Mouse (Mus musculus) frontal cortex, adult (tissue): ENCODE measurements around the gene Akap13.

Experiments
- ATAC-seq: cut with Nextera tagmentation; 2 replicates; pipeline ENCODE4 v1.9.2; 2017; ENCODE audit warnings: mild to moderate bottlenecking, moderate library complexity, mixed read lengths; ENCODE audit not compliant: low TSS enrichment

The Akap13 gene

DNA sequence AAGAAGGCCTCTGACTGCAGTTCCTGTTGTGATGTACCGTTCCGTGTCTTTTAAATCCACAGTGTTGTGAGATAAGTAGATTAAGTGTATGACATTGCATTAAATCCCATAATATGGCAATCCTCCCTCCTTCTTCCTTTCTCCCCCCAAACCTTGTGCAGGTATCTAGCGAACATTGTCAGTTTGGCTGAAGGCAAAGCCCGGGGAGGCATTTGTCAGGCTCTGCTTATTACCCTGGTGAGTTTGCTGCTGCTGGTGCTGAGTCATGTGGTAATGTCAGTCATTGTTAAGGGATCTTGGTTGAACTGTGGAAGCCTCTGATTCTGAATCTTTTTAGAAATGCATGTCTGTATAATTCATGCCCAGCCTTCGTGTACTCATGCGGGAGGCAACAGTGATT is 60.1 kb downstream of the Akap13 start:
- no peak for ATAC-seq

DNA sequence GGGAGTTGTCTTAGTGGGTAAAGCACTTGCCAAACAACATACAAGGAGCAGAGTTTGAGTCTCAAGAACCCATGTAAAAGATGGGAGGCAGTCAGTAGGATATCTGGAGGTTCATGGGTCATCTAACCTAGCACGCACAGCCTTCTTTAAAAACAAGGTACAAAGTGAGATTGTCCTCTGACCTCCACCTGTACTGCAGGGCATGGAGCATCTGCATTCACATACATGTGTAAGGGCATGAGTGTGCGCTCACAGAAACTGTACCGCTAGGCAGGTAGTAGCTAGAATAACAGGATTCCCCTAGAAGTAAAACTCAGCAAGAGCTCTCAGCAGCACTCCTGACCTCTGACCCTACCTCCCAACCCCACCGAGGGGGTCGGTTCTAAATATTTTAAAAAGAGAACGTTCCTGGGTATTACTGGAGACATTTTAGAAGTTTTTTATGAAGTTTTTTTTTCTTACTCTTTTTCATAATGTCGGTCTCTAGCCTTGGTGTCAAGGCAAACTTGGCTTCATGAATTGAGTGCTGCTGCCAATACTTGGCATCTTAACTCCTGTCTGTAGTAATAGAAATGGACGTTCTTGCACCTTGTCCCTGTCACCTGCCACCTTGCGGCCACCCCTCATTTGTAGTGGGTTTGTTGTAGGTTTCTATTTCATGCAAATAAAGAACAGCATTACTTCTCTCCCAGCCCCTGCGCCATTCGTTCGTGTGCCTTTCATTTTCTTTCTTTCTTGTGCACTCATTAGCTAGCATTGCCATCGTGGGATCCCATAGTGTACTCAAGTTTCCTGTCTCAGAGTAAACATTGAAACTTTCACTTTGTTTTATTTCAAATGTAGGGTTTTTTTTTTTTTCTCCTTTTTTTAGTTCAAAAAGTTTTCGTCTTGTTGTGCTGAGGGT is 61.6 kb downstream of the Akap13 start:
- ATAC-seq, result no peak

DNA sequence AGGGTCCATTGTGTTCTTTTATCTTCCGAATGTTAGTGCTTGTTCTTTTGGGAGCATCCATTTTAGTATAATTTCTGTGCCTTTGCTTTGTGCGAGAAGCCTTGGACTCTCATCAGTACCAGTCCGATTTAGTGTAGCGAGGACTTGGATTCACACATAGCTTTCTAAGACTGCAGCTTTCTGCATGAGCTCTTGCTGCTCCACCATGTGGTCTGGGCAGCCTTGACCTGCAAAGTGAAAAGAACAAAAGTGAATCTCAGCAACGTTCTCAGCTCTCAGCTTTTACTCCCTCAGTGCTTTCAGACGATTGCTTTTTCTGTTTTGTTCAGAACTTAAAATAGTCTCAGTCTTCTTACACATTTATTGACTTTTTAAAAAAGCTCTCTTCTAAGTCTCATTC is 65.2 kb downstream of the Akap13 start:
- no peak for ATAC-seq

DNA sequence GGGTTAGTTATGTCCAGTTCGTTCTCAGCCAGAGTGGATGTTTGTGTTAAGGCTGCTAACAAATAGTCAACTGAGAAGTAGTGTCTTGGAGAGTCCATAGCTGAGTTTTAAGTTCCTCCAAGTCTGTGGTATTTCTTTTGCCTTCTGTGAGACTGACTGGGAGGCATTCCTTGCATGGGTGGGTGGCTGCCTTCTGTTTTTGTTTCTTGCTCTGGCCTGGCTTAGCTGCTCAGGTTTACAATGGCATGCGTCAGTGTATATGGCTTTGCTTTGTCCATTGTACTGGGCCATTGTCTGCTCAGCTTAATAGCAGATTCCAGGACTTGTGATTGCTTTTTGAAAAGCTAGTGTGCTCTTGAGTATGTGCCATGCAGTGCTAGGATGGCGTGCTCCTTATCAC is 65.9 kb downstream of the Akap13 start:
- peak; percentile 62; the same call in 1 of the 2 replicates for ATAC-seq

DNA sequence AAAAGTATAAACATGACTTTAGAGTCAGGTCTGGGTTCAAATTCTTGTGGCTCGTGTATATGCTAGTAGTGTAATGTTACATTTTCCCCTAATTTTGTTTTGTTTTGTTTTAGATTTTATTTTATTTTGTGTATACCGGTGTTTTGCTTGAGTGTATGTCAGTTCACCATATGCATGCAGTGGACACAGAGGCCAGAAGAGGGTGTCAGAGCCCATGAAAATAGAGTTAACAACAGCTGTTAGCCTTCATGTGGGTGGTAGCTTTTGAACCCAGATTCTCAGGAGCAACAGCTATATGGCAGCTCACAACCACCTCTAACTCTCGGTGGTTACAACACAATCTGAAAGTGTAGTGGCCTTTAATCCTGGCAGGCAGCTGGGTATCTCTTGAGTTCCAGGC is 66.9 kb downstream of the Akap13 start:
- ATAC-seq, result no peak

DNA sequence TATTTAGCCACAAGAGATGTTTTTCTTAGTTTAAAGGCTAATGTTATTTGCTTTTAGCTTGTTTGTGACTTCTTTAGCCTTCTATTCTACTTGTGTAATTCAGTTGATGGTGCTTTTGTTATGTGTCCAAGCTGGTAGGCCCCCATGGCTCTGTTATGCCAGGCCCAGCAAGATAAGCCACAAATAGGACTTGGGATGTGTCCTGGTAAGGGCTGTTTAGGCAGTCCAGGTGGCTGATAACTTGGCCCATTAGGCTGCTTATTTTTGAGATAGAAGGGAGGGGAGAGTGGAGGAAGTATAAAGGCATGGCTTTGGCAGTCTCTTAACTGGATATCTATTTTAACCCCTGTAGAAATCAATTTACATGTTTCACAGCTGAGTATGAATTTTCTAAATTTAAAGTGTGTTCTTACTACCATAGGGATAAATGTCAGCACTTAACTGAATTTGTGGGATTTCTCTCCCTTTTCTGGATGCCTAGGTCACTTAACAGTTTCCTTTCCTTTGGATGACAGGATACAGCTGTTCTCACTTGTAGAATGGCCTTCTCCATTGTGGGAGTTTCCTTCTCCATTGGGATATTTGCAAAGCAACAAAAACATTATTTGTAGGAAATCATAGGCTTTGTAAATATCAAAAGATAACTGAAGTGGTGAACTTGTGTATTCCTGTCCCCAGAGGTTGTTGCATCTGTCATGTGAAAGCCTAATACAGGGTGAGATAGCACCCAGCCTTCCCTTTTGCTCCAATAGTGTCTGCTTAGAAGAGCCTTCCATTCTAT is 69.6 kb downstream of the Akap13 start:
- peak; percentile 34; the same call in 1 of the 2 replicates for ATAC-seq

DNA sequence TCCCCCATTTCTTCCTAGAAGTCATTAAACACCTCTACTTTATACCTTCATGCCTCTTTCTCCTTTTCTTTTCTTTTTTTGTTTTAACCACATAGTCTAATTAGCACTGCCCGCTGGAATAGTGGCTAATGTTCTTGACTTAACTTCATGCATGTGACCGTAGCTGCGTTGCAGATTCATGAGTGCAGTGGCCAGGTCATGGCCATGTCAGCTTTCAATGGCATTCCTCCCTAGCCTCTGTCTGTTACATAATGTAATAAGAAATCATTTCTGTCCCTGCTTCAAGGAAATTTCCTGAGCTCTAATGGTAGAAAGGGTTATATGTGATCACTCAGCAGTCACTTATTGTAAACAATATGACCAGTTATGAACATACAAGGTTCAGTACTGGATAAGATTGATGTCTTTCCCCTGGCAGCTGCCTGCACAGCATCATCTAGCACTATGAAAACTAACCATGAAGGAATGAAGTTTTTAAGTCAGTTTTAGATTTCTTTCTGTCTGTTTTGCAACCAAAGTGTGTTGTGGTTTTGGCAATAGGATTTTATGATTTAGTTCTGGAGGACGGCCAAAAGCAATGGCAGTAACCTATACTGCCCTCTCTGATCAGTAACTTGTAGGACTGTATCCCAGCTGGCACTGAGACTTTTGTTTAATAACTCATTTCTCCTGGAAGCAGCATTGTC is 70.5 kb downstream of the Akap13 start:
- no peak for ATAC-seq

DNA sequence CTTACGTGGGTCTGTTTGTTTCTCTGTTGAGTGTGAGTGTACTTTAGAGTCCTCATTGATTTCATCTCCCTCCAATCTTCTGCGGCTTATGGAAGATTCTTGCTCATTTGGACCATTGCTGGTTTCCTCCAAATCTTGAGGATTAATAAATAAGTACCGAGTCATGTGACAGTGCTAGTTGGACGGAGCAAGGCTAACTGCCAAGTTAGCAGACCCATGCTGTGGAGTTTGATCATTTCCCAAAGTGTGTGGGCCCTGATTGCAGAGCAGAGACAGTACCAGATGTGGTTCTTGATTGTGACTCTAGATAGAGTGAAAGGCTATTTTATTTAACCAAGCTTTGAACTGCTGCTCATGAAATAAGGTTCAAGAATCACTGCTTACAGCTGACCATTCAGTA is 73.4 kb downstream of the Akap13 start:
- no peak for ATAC-seq

DNA sequence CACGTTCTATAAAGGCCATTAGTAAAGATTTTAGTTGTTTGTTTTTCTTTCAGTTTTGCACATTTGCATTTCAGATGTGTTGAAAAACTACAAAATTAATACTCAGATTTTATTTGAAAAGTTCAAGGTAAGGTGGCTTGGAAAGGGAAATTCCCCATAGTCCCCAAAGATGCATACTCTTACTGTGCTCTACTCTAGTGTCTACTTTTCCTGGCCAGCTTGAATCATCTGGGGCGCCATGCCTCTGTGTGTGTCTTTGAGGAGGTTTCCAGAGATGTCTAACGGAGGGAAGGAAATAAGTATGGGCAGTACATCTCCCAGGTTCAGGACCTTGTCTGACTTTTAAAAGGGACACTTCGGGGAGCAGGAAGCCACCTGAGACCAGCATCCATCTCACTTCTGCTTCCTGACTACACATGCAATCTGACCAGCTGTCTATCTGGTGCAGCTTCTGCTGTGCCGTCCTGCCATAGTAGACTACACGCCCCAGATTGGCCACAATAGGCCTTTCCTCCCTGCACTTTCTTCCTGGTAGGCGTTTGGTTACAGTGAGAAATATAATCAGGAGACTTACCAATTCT is 74.6 kb downstream of the Akap13 start:
- ATAC-seq, result no peak

DNA sequence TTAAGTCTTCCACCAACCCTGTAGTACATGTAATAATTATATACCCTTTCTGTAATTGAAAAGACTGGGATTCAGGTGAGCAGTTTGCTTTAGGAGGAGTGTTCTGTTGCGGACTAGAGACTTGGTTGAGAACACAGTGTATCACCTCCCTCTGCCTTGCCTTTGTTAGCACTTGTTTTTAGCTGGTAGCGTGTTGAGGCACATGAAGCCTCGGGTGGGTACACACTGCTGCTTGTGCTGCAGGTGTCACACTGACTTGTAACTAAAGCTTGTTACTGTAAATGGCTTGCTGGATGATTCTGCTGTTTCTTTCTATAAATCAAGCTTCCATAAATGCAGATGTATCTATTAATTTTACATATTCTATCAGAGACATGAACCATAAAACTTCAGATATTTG is 75.3 kb downstream of the Akap13 start:
- ATAC-seq, result no peak

DNA sequence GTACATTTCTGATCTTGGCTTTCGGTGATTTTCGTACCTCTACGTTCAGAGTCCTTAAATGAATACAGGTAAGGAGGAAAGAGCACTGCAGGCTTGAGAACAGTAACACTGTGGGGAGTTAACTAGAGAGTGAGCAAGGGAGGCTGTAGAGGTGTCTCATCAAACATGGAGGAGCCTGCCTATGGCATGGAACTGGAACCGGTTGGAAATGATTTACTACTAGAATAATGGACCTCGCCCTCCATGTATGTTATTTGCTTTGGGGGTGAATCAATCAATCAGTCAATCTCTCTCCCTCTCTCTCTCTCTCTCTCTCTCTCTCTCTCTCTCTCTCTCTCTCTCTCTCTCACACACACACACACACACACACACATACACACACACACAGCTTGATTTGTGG is 77.7 kb downstream of the Akap13 start:
- ATAC-seq, result no peak

DNA sequence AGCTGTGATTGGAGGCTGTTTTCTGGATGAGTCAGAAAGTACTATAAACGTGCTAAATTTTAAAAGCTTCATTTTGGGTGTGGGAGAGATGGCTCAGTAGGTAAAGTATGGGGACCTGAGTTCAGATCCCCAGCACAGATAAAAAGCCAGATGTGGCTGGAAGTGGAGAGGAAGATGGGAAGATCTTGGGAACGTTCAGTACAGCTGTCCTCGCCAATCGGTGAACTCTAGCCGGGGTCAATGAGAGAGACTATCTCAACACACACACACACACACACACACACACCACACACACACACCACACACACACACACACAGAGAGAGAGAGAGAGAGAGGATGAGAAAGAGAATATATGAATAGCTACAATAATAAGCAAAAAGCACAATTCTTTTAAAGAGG is 81.0 kb downstream of the Akap13 start:
- ATAC-seq, result no peak

DNA sequence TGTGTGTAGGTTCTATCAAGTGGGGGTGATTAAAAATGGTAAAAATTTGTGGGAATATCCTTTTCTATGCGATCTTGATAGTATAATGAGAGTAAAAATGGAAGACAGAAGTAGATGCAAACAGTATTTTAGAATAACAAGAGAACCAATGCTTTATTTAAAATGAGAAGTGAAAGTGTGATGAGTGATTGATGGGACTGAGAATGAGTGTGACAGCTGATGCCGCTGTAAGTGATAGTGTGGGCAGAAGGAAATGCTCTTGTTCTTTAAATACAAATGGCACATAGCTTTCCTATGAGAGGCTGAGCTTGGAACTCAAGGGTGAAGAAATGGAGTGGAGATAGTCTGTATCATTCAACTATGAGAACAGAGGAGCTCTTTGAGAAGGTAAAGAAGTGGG is 82.2 kb downstream of the Akap13 start:
- no peak for ATAC-seq

DNA sequence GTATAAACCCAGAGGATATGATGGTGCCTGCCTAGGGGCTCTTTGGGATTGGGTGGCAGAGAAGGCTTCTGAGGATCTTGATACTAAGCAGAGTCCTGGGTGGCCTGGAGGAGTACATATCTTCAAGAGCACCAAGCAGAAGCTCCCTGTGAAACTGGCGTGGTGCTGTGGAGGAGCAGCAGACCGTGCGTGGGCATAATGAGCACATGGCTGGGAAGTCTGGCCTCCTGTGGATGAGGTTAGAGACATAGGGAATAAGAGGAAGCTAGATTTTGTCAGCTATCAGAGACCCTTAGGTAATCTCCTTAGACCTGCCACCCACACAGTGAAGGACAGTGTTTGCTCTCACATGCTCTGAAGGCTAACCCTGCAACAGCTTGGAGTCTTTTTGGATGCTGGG is 83.2 kb downstream of the Akap13 start:
- no peak for ATAC-seq

DNA sequence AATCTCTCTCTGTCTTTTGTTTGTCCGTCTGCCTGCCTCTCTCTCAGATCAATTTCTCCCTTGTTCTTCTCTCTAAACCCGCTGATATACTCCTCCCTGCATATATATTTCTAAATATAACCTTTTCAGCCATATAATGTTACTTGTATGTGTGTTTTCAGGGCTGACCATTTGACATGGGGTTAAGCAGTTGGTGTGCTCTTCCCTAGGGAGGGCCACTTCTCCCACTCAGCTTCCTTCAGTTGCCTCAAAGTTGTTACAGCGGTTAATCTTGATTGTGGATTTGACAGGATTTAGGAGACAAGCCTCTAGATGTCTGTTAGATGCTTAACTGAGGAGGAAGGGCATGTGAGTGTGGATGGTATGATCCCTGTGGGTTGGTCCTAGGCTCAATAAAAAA is 83.8 kb downstream of the Akap13 start:
- ATAC-seq, result no peak

DNA sequence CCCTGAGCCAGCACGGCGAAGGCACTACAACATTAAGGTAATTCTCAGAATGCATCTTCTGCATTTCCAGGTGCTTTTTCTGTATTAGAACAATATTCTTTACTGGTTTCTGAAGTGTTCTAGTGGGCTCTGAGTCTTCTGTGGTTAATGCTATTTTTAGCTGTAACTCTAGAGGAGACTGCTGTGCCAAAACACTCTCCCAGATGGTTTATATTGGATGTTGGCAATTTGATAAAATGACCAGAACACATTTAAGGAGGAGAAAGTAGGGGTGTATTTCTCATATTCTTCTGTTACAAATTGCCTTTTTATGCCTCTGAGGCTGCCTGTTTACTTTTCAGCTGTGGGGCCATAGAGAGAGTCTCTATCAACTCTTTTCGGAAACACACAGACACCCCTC is 94.5 kb downstream of the Akap13 start:
- ATAC-seq, result no peak

DNA sequence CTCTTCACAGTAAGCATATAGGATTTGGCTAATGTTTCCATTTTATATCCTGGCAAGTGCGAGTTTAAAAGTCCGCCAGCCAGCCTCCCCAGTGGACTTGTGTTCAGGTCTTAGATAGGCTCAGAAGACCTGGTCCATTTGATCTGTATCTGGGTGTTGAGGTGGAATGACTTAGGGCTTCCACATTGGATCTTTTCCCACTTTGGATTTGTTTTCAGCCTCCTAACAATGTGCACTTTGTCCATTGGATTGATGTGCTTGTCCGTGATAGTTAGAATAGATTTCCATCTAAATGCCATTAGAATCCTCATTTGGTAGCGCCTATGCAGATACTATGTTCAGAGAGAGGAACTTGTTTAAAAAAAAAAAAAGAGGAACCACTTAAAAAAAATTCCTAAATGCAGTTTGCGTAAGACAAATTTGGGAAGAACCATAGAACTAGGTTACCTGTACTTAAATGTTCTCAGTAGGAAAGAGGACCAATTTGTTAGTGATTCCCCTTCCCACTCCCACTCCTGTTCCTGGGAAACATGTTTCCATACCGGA is 95.5 kb downstream of the Akap13 start:
- no peak for ATAC-seq

DNA sequence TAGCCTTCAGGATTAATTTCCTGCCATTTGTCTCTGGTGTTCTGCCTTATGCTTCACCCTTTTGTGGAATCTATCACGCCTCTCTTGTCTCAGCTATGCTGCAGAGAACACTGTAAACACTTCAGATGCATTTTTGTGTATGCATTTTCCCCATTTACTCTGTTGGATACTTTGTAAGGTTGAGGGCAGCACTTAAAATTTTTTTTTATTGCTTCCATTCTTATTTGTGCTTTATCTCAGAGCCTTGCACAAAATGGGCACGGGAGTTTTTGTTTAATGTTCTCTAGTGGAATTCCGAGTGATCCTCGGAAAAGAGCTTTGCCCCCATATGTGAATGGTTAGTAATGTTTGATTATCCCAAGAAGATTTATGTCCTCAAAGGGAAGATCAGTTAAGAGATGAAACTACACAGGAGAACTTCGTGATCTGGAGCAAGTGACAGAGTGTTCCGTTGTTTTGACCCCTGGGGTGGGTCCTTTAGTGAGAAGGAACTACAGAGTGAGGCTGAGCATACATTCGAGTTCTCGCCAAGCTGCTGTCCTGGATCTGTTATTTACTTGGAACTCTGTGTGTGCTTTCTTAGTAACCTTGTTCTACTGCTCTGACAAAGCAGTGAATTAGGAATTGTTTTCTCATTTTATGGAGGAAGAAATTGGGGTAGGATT is 97.8 kb downstream of the Akap13 start:
- no peak for ATAC-seq

DNA sequence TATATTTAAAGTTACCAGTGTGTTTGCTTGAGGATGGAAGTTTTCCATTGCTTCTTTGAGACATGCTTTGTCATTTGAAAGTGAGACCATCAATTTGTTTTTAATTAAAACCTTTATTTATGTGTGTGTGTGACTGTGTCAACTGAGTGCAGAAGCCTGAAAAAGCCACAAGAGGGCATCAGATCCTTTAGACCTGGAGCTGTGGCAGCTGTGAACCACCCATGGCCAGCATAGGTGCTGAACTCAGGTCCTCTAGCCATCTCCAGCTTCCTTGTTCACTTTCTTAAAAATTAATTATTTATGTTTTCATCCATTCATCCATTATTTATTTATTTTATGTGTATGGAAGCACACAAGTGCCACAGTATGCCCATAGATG is 98.3 kb downstream of the Akap13 start:
- ATAC-seq, result no peak

DNA sequence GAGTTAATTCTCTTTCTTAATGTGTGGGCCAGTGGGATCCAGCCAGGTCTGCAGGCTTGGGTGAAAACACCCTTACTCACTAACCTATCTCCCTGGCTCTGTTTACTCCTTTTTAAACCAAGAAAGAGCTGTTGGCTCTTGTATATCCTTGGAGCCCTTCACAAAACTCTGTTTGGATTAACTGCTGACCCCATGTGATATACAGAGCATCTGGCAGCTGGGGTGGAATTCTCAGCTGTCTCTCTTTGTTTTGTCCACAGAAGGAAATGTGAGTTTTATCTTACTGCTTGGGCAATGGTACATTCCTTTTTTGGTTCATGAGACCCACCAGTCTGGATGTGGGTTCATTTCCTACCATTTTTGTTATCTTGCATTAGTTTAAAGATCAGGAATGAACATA is 98.7 kb downstream of the Akap13 start:
- ATAC-seq, result no peak

DNA sequence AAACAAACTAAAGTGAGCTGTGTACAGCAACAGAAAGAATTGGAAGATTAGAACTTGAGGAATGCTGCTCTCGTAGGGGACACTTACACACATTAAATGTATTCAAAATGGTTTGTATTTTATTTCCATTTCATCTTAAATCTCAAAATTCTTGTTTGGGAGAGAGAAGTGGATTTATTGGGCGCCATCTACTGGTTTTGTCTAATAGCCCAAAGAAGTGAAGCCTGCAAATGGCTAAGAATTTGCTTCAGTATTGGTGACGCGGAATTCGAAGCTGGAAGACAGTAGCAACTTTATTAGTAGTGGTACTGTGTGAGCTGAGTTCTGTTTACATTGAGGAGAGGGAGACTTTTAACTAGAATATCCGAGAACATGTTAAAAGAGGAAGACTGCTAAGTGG is 100.6 kb downstream of the Akap13 start:
- ATAC-seq, result peak; percentile 52; the same call in 1 of the 2 replicates
